Mouse (Mus musculus) bone marrow macrophage, adult 2 months (primary cell): ENCODE data around the gene Rufy3.

Experiments
- CTCF ChIP-seq: IDR thresholded peaks from 2 replicates; pipeline ENCODE4 v1.5.1; 2012; ENCODE audit warnings: low read depth, mild to moderate bottlenecking, low read length, moderate library complexity
- POLR2A ChIP-seq: IDR thresholded peaks from 2 replicates; pipeline ENCODE4 v1.6.1; 2012; ENCODE audit warnings: mild to moderate bottlenecking, low read depth, low read length, borderline replicate concordance

DNA sequence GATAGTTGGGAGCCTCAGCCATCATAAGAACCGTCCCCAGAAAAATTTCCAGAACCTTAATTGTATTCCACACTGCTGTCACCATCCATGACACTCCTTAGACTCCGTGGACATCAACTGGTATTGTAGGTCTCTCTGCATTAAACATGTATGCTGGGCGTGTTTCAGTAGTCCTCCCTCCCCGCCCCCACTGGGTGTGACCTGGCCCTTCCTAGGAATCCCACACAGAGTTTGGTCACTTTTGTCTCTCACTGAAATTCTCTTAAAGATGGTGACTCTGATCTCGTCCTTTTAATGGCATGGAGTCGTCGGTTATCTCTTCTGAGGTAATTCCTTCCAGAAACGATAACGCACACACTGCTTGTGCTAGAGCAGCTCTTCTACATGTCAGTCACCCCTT, 118.9 kb downstream of the Rufy3 start:
- TF ChIP-seq POLR2A, result no peak
- TF ChIP-seq CTCF, result no peak
